Mouse (Mus musculus) heart, embryonic 12.5 days (tissue): ENCODE measurements around the gene AL607142.1. TPM values are rescaled to one million over a fixed set of nuclear protein-coding genes. Genes with fewer than 3 reads are reported as not detected.

Experiments
- ATAC-seq: fragments of 200-750 bp; cut with Nextera tagmentation; 2 replicates; pipeline ENCODE4 v1.8.0; 2017; ENCODE audit warnings: moderate TSS enrichment, moderate library complexity; ENCODE audit not compliant: insufficient number of reproducible peaks, low FRiP score
- H3K27ac ChIP-seq: fragments of 300-500 bp; sonication (generic); 2 replicates; pipeline ENCODE4 v1.5.1; 2016; ENCODE audit warnings: mild to moderate bottlenecking, moderate library complexity; ENCODE audit not compliant: poor library complexity, severe bottlenecking
- H3K27me3 ChIP-seq: fragments of 300-500 bp; sonication (generic); replicated peaks from 2 replicates; pipeline ENCODE4 v1.6.1; 2016; ENCODE audit warnings: mild to moderate bottlenecking, moderate library complexity
- H3K36me3 ChIP-seq: fragments of 300-500 bp; sonication (generic); 2 replicates; pipeline ENCODE4 v1.6.1; 2016; ENCODE audit warnings: mild to moderate bottlenecking, moderate library complexity
- H3K4me1 ChIP-seq: fragments of 300-500 bp; sonication (generic); replicated peaks from 2 replicates; pipeline ENCODE4 v1.6.1; 2016; ENCODE audit warnings: mild to moderate bottlenecking
- H3K4me2 ChIP-seq: fragments of 300-500 bp; sonication (generic); 2 replicates; pipeline ENCODE4 v1.6.1; 2016; ENCODE audit warnings: mild to moderate bottlenecking, moderate library complexity
- H3K4me3 ChIP-seq: fragments of 300-500 bp; sonication (generic); 2 replicates; pipeline ENCODE4 v1.5.1; 2016; ENCODE audit warnings: mild to moderate bottlenecking
- H3K9ac ChIP-seq: fragments of 300-500 bp; sonication (generic); 2 replicates; pipeline ENCODE4 v1.6.1; 2016; ENCODE audit warnings: mild to moderate bottlenecking, moderate library complexity
- H3K9me3 ChIP-seq: fragments of 300-500 bp; sonication (generic); replicated peaks from 2 replicates; pipeline ENCODE4 v1.6.1; 2016; ENCODE audit warnings: mild to moderate bottlenecking, moderate library complexity
- WGBS: fragments of 180-500 bp; shearing (Covaris S2); methylation state at CpG from one replicate; pipeline ENCODE4 v1.1.7; 2016; 5-methylcytosine and 5-hydroxymethylcytosine counted together
- polyA plus RNA-seq: library from polyadenylated mRNA; unstranded; fragments of >200 nt; fragmentation: Nextera tagmentation; extraction: Ambion mirVana; gene quantifications from 2 replicates; pipeline ENCODE4 v1.2.1, GENCODE M21; 2016

The AL607142.1 gene
- polyA plus RNA-seq, 1 experiment from 2014 or later, result not detected

GRCm38 (mm10) chr4:120057529-120057928 is 7.3 kb upstream of the AL607142.1 start:
- 77% methylated on average over 8 of the region's 8 CpGs for WGBS
- Histone ChIP-seq H3K9ac (no peak overlapping the region), H3K27me3 (no peaks in the 10 kb centered on the region; the same call in 1 of the 2 replicates), H3K4me3 (no peak overlapping the region), H3K4me2 (no peak overlapping the region), H3K4me1 (no peaks in the 10 kb centered on the region), H3K27ac (no peak overlapping the region), H3K9me3 (no peaks in the 10 kb centered on the region), H3K36me3 (no peaks in the 10 kb centered on the region)
- no peak for ATAC-seq

- Histone ChIP-seq H3K27ac (no peak overlapping the region), H3K9ac (no peak overlapping the region), H3K4me2 (no peak overlapping the region), H3K27me3 (no peaks in the 10 kb centered on the region; the same call in 1 of the 2 replicates), H3K36me3 (no peaks in the 10 kb centered on the region), H3K9me3 (no peaks in the 10 kb centered on the region), H3K4me1 (no peaks in the 10 kb centered on the region), H3K4me3 (no peak overlapping the region)
- WGBS, result 82% methylated on average over 3 of the region's 3 CpGs
- no peak for ATAC-seq
Measured at GRCm38 (mm10) chr4:120058157-120058556, 6.6 kb upstream of the AL607142.1 start.

GRCm38 (mm10) chr4:120058794-120059193 is 6.0 kb upstream of the AL607142.1 start:
- Histone ChIP-seq H3K4me3 (no peak overlapping the region), H3K36me3 (no peaks in the 10 kb centered on the region), H3K27ac (no peak overlapping the region), H3K4me2 (no peak overlapping the region), H3K4me1 (no peaks in the 10 kb centered on the region), H3K9me3 (no peaks in the 10 kb centered on the region), H3K27me3 (no peaks in the 10 kb centered on the region; the same call in 1 of the 2 replicates), H3K9ac (no peak overlapping the region)
- no peak for ATAC-seq
- 66% methylated on average over 10 of the region's 10 CpGs for WGBS

GRCm38 (mm10) chr4:120061727-120062126 is 3.1 kb upstream of the AL607142.1 start:
- no peak for ATAC-seq
- WGBS, result 80% methylated on average over 6 of the region's 6 CpGs
- H3K9ac ChIP-seq, result no peak overlapping the region
- H3K27me3 ChIP-seq, result no peaks in the 10 kb centered on the region; the same call in 1 of the 2 replicates
- no peak overlapping the region for H3K4me3 ChIP-seq
- no peak overlapping the region for H3K4me2 ChIP-seq
- no peak overlapping the region for H3K27ac ChIP-seq
- H3K9me3 ChIP-seq, result no peaks in the 10 kb centered on the region
- H3K36me3 ChIP-seq, result no peaks in the 10 kb centered on the region
- 0 out of 2 replicates have a peak, but pooled peaks cover 7% of the 10 kb centered on the region for H3K4me1 ChIP-seq

DNA sequence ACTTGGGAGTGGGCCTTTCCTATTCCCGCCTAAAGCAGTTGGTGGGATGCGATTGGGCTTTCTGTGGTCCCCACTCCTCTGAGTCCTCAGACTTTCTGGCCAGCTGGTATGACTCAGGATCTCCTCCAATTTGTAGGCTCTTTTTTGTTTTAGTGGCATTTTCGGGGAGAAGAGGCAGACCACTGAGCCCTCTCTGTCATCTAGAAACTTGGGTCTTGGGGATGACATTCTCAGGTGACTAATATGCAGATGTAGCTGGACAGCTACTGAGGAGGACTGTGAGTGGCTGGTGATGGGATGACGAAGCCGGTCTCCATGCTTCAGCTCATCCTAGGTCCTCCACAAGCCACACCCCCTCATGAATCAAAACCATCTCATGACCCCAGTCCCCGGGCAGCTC is 2.6 kb upstream of the AL607142.1 start:
- ATAC-seq, result no peak
- Histone ChIP-seq H3K9me3 (no peaks in the 10 kb centered on the region), H3K9ac (no peak overlapping the region), H3K4me3 (no peak overlapping the region), H3K36me3 (no peaks in the 10 kb centered on the region), H3K4me2 (no peak overlapping the region), H3K27me3 (no peaks in the 10 kb centered on the region; the same call in 1 of the 2 replicates), H3K4me1 (0 out of 2 replicates have a peak, but pooled peaks cover 7% of the 10 kb centered on the region), H3K27ac (no peak overlapping the region)
- 66% methylated on average over 6 of the region's 6 CpGs for WGBS

DNA sequence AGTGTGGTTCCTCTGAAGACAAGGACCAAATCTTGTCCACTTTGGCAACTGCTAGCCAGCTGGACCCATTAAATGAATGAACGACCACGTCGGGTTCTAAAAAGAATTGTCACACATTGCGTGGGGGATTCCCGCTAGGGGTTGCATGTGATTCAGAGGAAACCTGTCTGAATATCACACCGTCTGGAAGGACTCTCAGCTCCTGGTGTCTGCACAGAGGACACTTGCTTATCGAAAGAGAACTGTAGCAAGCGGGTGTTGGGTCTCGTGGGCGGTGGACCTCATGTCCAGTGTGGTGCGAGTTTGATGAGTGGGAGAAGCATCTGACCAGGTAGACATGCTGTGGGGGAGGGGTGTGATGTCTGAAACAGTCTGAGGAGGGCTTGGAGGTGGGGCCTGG is 2.0 kb upstream of the AL607142.1 start:
- H3K27ac ChIP-seq, result no peak overlapping the region
- H3K27me3 ChIP-seq, result no peaks in the 10 kb centered on the region; the same call in 1 of the 2 replicates
- ATAC-seq, result no peak
- WGBS, result 85% methylated on average over 11 of the region's 11 CpGs
- H3K4me2 ChIP-seq, result no peak overlapping the region
- H3K9me3 ChIP-seq, result no peaks in the 10 kb centered on the region
- no peaks in the 10 kb centered on the region for H3K36me3 ChIP-seq
- no peak overlapping the region for H3K9ac ChIP-seq
- 0 out of 2 replicates have a peak, but pooled peaks cover 7% of the 10 kb centered on the region for H3K4me1 ChIP-seq
- no peak overlapping the region for H3K4me3 ChIP-seq

DNA sequence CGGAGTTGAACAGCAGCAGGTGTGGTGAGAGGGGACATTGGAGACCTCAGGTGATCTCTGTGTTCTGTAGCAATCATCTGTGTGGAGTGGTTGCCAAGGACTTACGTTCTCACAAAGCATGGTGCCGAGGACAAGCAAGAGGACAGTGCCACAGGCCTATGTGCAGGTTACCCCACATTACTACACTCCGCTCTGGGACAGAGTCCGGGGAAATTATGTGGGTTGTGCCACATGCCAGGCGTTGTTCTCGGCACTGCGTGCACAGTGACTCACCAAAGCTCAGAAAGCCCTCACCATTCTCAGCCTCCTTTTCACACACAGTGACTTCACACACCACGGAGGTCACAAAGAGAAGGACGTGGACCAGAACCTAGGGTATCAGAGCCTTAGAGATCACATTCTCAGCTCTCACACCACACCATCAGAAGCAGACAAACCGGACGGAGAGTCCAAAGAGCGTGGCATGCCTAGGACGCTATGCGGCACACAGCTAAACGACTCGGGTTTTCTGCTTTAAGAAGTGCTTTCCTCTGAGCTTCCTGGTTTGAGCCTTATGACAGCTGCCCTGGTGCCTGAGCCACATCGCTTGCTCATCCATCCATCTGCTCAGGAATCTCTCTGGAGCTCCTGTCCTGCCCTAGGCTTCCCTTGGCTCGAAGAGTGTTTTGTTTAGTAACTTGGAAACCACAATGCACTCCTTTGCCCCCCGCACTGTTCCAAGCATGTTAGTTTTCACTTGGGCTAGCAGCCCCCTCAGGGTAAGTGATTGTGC is 1.3 kb upstream of the AL607142.1 start:
- 87% methylated on average over 20 of the region's 20 CpGs for WGBS
- Histone ChIP-seq H3K9me3 (no peaks in the 10 kb centered on the region), H3K4me2 (no peak overlapping the region), H3K4me3 (no peak overlapping the region), H3K36me3 (no peaks in the 10 kb centered on the region), H3K27ac (no peak overlapping the region), H3K9ac (no peak overlapping the region), H3K4me1 (peaks cover 9% of the 10 kb centered on the region; the same call in 1 of the 2 replicates), H3K27me3 (no peaks in the 10 kb centered on the region; the same call in 1 of the 2 replicates)
- no peak for ATAC-seq

- no peak overlapping the region for H3K4me3 ChIP-seq
- no peaks in the 10 kb centered on the region for H3K36me3 ChIP-seq
- 82% methylated on average over 9 of the region's 9 CpGs for WGBS
- peaks cover 25% of the 10 kb centered on the region for H3K4me1 ChIP-seq
- no peak for ATAC-seq
- H3K9me3 ChIP-seq, result no peaks in the 10 kb centered on the region
- H3K27ac ChIP-seq, result no peak overlapping the region
- peaks cover 4% of the 10 kb centered on the region; the same call in 1 of the 2 replicates for H3K27me3 ChIP-seq
- H3K9ac ChIP-seq, result no peak overlapping the region
- no peak overlapping the region for H3K4me2 ChIP-seq
Measured at GRCm38 (mm10) chr4:120066841-120067591, 2.2 kb downstream of the AL607142.1 start.

DNA sequence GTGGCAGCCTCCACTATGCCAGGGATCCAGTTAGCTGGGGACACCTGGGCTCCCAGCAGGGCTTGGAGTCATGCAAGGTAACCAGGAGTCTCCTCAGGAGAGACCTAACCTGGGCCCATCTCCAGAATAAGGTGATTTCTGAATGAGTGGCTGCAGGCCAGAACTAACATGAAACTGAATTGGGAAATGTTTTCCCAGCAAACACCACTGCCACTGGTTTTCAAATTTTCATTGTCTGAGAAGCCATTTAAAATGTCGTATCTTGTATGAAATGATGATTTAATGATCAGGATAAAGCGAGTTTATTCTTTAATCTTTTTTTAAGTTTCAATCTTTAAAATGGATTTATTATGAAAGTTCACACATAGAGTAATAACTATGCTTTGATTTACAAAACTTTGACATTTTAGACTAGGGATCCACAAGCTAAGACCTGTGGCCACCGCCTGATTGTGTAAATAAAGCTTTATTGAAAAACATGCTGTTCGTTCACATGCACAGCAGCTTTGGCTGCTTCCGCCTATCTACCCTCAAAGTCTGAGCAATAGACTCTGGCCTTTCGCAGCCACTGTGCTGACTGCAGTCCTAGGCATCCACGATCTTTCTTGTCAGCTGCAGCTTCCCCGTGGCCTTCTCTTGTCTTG is 2.9 kb downstream of the AL607142.1 start:
- H3K27ac ChIP-seq, result no peak overlapping the region
- peaks cover 25% of the 10 kb centered on the region for H3K4me1 ChIP-seq
- H3K9me3 ChIP-seq, result no peaks in the 10 kb centered on the region
- H3K9ac ChIP-seq, result no peak overlapping the region
- ATAC-seq, result no peak
- no peaks in the 10 kb centered on the region for H3K36me3 ChIP-seq
- no peak overlapping the region for H3K4me3 ChIP-seq
- no peak overlapping the region for H3K4me2 ChIP-seq
- peaks cover 7% of the 10 kb centered on the region; the same call in 1 of the 2 replicates for H3K27me3 ChIP-seq
- 84% methylated on average over 8 of the region's 8 CpGs for WGBS

GRCm38 (mm10) chr4:120068883-120069581 is 4.2 kb downstream of the AL607142.1 start:
- Histone ChIP-seq H3K9me3 (no peaks in the 10 kb centered on the region), H3K9ac (no peak overlapping the region), H3K4me3 (no peak overlapping the region), H3K27me3 (peaks cover 11% of the 10 kb centered on the region; the same call in 1 of the 2 replicates), H3K27ac (peak overlapping the region; percentile 61), H3K4me2 (no peak overlapping the region), H3K4me1 (peaks cover 25% of the 10 kb centered on the region), H3K36me3 (no peaks in the 10 kb centered on the region)
- WGBS, result 48% methylated on average over 3 of the region's 3 CpGs
- ATAC-seq, result no peak
